Mouse (Mus musculus) heart, embryonic 14.5 days (tissue): ENCODE measurements around the gene Bptf. TPM values are rescaled to one million over a fixed set of nuclear protein-coding genes. Genes with fewer than 3 reads are reported as not detected.
A peak's percentile ranks its signal among the peaks of the same experiment; 100 is the strongest.
"Not testable (repeated sequence)": the region's sequence is repeated elsewhere in the genome, so short reads cannot be mapped to it uniquely, and the experiment has no call there.

Experiments
- ATAC-seq: fragments of 200-750 bp; cut with Nextera tagmentation; 2 replicates; pipeline ENCODE4 v1.8.0; 2017; ENCODE audit warnings: low read depth, moderate TSS enrichment; ENCODE audit not compliant: insufficient number of reproducible peaks, insufficient read depth, low FRiP score
- H3K27ac ChIP-seq, 2 experiments: fragments of 200-500 bp in 1 of 2; fragments of 300-500 bp in 1 of 2; sonication (generic) in 1 of 2; replicated peaks in 1 of 2; 2 replicates each; pipeline ENCODE4 v1.5.1; 2012 to 2014; ENCODE audit warnings: low read depth in 2 of 2, low read length in 2 of 2, control low read depth in 1 of 2, mild to moderate bottlenecking in 1 of 2, mixed read lengths in 1 of 2; ENCODE audit not compliant: control insufficient read depth in 1 of 2, insufficient read depth in 1 of 2
- H3K27me3 ChIP-seq: fragments of 300-500 bp; sonication (generic); 2 replicates; pipeline ENCODE4 v1.6.1; 2014; ENCODE audit warnings: mild to moderate bottlenecking, low read length, control low read depth; ENCODE audit not compliant: control insufficient read depth, insufficient read depth
- H3K36me3 ChIP-seq: fragments of 300-500 bp; sonication (generic); 2 replicates; pipeline ENCODE4 v1.6.1; 2014; ENCODE audit warnings: mild to moderate bottlenecking, control low read depth, low read length, mixed read lengths; ENCODE audit not compliant: control insufficient read depth, insufficient read depth
- H3K4me1 ChIP-seq, 2 experiments: fragments of 200-500 bp in 1 of 2; fragments of 300-500 bp in 1 of 2; sonication (generic) in 1 of 2; 2 replicates each; pipeline ENCODE4 v1.6.1; 2012 to 2014; ENCODE audit warnings: low read length in 2 of 2, control low read depth in 1 of 2, mixed read lengths in 1 of 2; ENCODE audit not compliant: control insufficient read depth in 2 of 2, insufficient read depth in 2 of 2
- H3K4me2 ChIP-seq: fragments of 300-500 bp; sonication (generic); 2 replicates; pipeline ENCODE4 v1.6.1; 2014; ENCODE audit warnings: mild to moderate bottlenecking, low read length
- H3K4me3 ChIP-seq, 2 experiments: fragments of 200-500 bp in 1 of 2; fragments of 300-500 bp in 1 of 2; sonication (generic) in 1 of 2; 2 replicates each; pipeline ENCODE4 v1.5.1; 2012 to 2014; ENCODE audit warnings: low read length in 2 of 2, mild to moderate bottlenecking in 2 of 2, control low read depth in 1 of 2, low read depth in 1 of 2, moderate library complexity in 1 of 2; ENCODE audit not compliant: control insufficient read depth in 1 of 2, insufficient read depth in 1 of 2
- H3K9ac ChIP-seq: fragments of 300-500 bp; sonication (generic); 2 replicates; pipeline ENCODE4 v1.6.1; 2014; ENCODE audit warnings: mild to moderate bottlenecking, low read length
- H3K9me3 ChIP-seq: fragments of 300-500 bp; sonication (generic); 2 replicates; pipeline ENCODE4 v1.6.1; 2016; ENCODE audit warnings: low read length, control low read depth; ENCODE audit not compliant: control insufficient read depth
- WGBS: fragments of 180-500 bp; shearing (Covaris S2); extraction: QIAGEN DNeasy Blood & Tissue Kit; methylation state at CpG from one replicate; pipeline ENCODE4 v1.1.7; 2014; 5-methylcytosine and 5-hydroxymethylcytosine counted together
- polyA plus RNA-seq: library from polyadenylated mRNA; unstranded; fragments of >200 nt; fragmentation: Nextera tagmentation; extraction: Ambion mirVana; gene quantifications from 2 replicates; pipeline ENCODE4 v1.2.1, GENCODE M21; 2014

Bptf gene
- polyA plus RNA-seq, 1 experiment from 2014 or later: 31.3 TPM

GRCm38 (mm10) chr11:107092637-107093036 lies 39.3 kb downstream of the Bptf start:
- ATAC-seq: no peak
- no peak overlapping the region for H3K4me2 ChIP-seq
- WGBS: 72% methylated on average over 7 of the region's 7 CpGs
- H3K9ac ChIP-seq: no peak overlapping the region
- H3K27ac ChIP-seq: no peak overlapping the region
- peaks cover 52% of the 10 kb centered on the region for H3K36me3 ChIP-seq
- peaks cover 2 to 3% of the 10 kb centered on the region in 2 experiments; a peak in 1 of 4 replicates for H3K4me1 ChIP-seq
- no peaks in the 10 kb centered on the region for H3K27me3 ChIP-seq
- H3K4me3 ChIP-seq: no peak overlapping the region
- H3K9me3 ChIP-seq: no peaks in the 10 kb centered on the region

GRCm38 (mm10) chr11:107085866-107086265 lies 46.1 kb downstream of the Bptf start:
- no peak overlapping the region for H3K4me2 ChIP-seq
- WGBS: 32% methylated on average over 5 of the region's 5 CpGs

GRCm38 (mm10) chr11:107083480-107083879 lies 48.4 kb downstream of the Bptf start:
- H3K4me3 ChIP-seq: no peak overlapping the region
- no peaks in the 10 kb centered on the region for H3K9me3 ChIP-seq
- no peaks in the 10 kb centered on the region for H3K27me3 ChIP-seq
- H3K36me3 ChIP-seq: peaks cover 68% of the 10 kb centered on the region
- no peak overlapping the region for H3K4me2 ChIP-seq
- no peak overlapping the region for H3K9ac ChIP-seq
- 31% methylated on average over 5 of the region's 5 CpGs for WGBS
- ATAC-seq: no peak
- H3K27ac ChIP-seq: peak overlapping the region in 1 of 2 experiments; percentile 61; a peak in 1 of 4 replicates
- peaks cover 7 to 21% of the 10 kb centered on the region in 2 experiments for H3K4me1 ChIP-seq

More at GRCm38 (mm10) chr11:107085866-107086265, 46.1 kb downstream of the Bptf start:
- Histone ChIP-seq H3K27me3 (no peaks in the 10 kb centered on the region), H3K27ac (no peak overlapping the region), H3K4me1 (peaks cover 7 to 21% of the 10 kb centered on the region in 2 experiments), H3K9me3 (no peaks in the 10 kb centered on the region), H3K9ac (no peak overlapping the region), H3K36me3 (peaks cover 53% of the 10 kb centered on the region), H3K4me3 (no peak overlapping the region)
- no peak for ATAC-seq

- Histone ChIP-seq H3K27me3 (no peaks in the 10 kb centered on the region), H3K9ac (no peak overlapping the region), H3K4me2 (no peak overlapping the region), H3K4me3 (no peak overlapping the region), H3K9me3 (no peaks in the 10 kb centered on the region), H3K36me3 (peaks cover 88% of the 10 kb centered on the region), H3K4me1 (peaks cover 0 to 6% of the 10 kb centered on the region in 2 experiments; a peak in 1 of 4 replicates), H3K27ac (no peak overlapping the region)
- WGBS: 74% methylated on average over 11 of the region's 11 CpGs
- no peak for ATAC-seq
Observed at GRCm38 (mm10) chr11:107065216-107065785, 66.6 kb downstream of the Bptf start.

GRCm38 (mm10) chr11:107064590-107064989 lies 67.3 kb downstream of the Bptf start:
- Histone ChIP-seq H3K4me2 (no peak overlapping the region), H3K4me1 (peaks cover 0 to 6% of the 10 kb centered on the region in 2 experiments; a peak in 1 of 4 replicates), H3K27ac (no peak overlapping the region), H3K27me3 (no peaks in the 10 kb centered on the region), H3K9me3 (no peaks in the 10 kb centered on the region), H3K36me3 (peaks cover 88% of the 10 kb centered on the region), H3K4me3 (no peak overlapping the region), H3K9ac (no peak overlapping the region)
- no peak for ATAC-seq
- 83% methylated on average over 1 of the region's 1 CpGs for WGBS

- no peaks in the 10 kb centered on the region for H3K27me3 ChIP-seq
- no peak overlapping the region for H3K4me3 ChIP-seq
- H3K4me1 ChIP-seq: peaks cover 0 to 6% of the 10 kb centered on the region in 2 experiments; a peak in 1 of 4 replicates
- peaks cover 97% of the 10 kb centered on the region for H3K36me3 ChIP-seq
- ATAC-seq: no peak
- no peak overlapping the region for H3K4me2 ChIP-seq
- H3K27ac ChIP-seq: peak overlapping the region; percentile 20 to 25; a peak in 2 of 4 replicates
- no peaks in the 10 kb centered on the region for H3K9me3 ChIP-seq
- H3K9ac ChIP-seq: no peak overlapping the region
- WGBS: 63% methylated on average over 3 of the region's 3 CpGs
Observed at GRCm38 (mm10) chr11:107063067-107063466, 68.9 kb downstream of the Bptf start.

GRCm38 (mm10) chr11:107060941-107061340 lies 71.0 kb downstream of the Bptf start:
- WGBS: 77% methylated on average over 1 of the region's 1 CpGs

GRCm38 (mm10) chr11:107059634-107060033 lies 72.3 kb downstream of the Bptf start:
- WGBS: 92% methylated on average over 3 of the region's 3 CpGs
- not testable (repeated sequence) for H3K4me1 ChIP-seq, H3K9ac ChIP-seq, ATAC-seq, H3K4me3 ChIP-seq, H3K27ac ChIP-seq, H3K4me2 ChIP-seq, H3K27me3 ChIP-seq, H3K9me3 ChIP-seq
- H3K36me3 ChIP-seq: peaks cover 97% of the 10 kb centered on the region

More at GRCm38 (mm10) chr11:107060941-107061340, 71.0 kb downstream of the Bptf start:
- H3K27me3 ChIP-seq: no peaks in the 10 kb centered on the region
- no peaks in the 10 kb centered on the region for H3K9me3 ChIP-seq
- H3K36me3 ChIP-seq: peaks cover 97% of the 10 kb centered on the region
- H3K27ac ChIP-seq: no peak overlapping the region
- peaks cover 0 to 6% of the 10 kb centered on the region in 2 experiments; a peak in 1 of 4 replicates for H3K4me1 ChIP-seq
- H3K9ac ChIP-seq: no peak overlapping the region
- ATAC-seq: no peak
- H3K4me2 ChIP-seq: no peak overlapping the region
- no peak overlapping the region for H3K4me3 ChIP-seq
